Mouse (Mus musculus) adrenal gland, postnatal 10 days (tissue): ENCODE measurements around the gene Naa38. TPM values are rescaled to one million over a fixed set of nuclear protein-coding genes. Genes with fewer than 3 reads are reported as not detected.

Experiments
- DNase-seq: peaks from one replicate; pipeline ENCODE4 v3.0.0; 2021; ENCODE audit warnings: mixed read lengths
- long read RNA-seq, 2 experiments: library from polyadenylated mRNA; stranded (forward); transcript quantifications; one replicate each; pipeline ENCODE4 v2.0.0; 2021
- total RNA-seq, 2 experiments: library from RNA; stranded (reverse); gene quantifications; 2 replicates each; pipeline ENCODE4 v1.2.3; 2021

Naa38 gene
- 100 to 1,000 TPM; 124 to 138 TPM for total RNA-seq
- long read RNA-seq, experiment 1, transcript Naa38-202 (2 exons, 404 nt): minor isoform, 19 of 73 reads
- long read RNA-seq, experiment 1, transcript Naa38-204 (3 exons, 671 nt): major isoform, 54 of 73 reads
- long read RNA-seq, experiment 1, partial matches to known transcripts: 0 of 73 reads
- long read RNA-seq, experiment 1, other reads (novel, unspliced or antisense): 0 of 73 reads
- long read RNA-seq, experiment 2, transcript Naa38-202 (2 exons, 404 nt): minor isoform, 28 of 92 reads
- long read RNA-seq, experiment 2, transcript Naa38-204 (3 exons, 671 nt): major isoform, 60 of 92 reads
- long read RNA-seq, experiment 2, partial matches to known transcripts: 1 of 92 reads
- long read RNA-seq, experiment 2, other reads (novel, unspliced or antisense): 3 of 92 reads

- DNase-seq: peak; percentile 92
Measured at GRCm38 (mm10) chr11:69395235-69395633, at the start of gene Naa38, which contains the start of gene Cyb5d1. Gene Naa38 (plus strand): TSS chr11:69395487. Gene Cyb5d1 (minus strand): TSS chr11:69395631.

DNA sequence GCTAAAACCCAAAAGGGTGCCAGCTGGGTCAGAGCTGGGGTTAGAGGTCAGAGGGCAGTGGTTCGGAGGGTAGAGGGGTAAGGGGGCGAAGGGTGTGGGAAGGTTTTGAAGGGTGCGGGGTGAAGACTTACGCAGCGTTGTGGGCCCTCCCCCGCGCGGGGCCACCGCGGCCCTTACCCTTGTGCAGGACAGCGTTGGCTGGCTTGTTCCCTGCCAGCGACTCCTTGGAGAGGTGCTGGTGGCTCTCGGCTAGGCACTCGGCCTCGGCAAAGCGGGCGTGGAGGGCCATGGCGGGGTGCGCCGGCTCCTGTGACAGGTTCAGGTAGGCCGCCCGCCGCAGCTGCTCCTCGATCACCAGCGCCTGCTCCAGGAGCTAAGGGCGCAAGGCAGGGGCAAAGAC, 48.8 kb upstream of the Naa38 start:
- no peak for DNase-seq

DNA sequence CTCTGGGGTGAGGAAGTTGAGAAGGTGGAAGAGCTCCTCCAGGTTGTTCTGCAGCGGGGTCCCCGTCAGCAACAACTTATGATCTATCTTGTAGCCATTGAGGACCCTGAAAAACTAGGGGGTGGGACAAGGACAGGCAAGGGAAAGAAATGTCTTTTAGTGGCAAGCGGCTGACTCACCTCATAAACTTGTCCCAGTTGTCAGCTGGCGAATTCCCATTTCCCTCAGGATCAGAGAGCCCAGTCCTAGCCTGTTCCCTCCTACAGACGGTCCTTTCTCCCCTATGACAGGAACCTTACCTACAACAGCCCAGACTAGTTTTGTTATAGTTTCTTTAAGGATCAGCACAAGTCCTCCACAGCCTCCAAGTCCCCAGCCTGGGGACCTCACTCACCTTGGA, 38.7 kb upstream of the Naa38 start:
- no peak for DNase-seq

- no peak for DNase-seq
Measured at GRCm38 (mm10) chr11:69357690-69358089, 37.6 kb upstream of the Naa38 start.

DNA sequence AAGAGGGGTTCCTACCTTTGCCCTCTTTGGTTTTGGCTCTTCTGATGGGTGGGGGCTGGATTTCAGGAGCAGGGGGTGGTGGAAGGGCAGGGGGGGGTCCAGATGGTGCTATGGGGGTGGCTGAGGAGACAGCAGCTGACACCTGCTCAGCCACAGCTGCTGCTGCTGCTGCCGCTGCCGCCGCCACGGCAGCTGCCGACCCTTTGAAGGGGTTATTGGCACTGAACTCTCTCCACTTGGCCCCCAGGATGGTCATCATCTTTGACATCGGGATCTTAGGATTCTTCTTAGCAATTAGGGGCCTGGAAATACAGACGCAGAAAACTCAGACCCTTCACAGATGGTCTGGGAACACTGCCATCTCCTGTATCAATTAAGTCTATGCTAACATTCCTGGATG, 33.3 kb upstream of the Naa38 start:
- DNase-seq: no peak

- no peak for DNase-seq
Measured at GRCm38 (mm10) chr11:69362479-69362878, 32.8 kb upstream of the Naa38 start.

- DNase-seq: no peak
Measured at GRCm38 (mm10) chr11:69364376-69364775, 30.9 kb upstream of the Naa38 start.

GRCm38 (mm10) chr11:69364910-69365309, 30.4 kb upstream of the Naa38 start:
- peak; percentile 98 for DNase-seq

DNA sequence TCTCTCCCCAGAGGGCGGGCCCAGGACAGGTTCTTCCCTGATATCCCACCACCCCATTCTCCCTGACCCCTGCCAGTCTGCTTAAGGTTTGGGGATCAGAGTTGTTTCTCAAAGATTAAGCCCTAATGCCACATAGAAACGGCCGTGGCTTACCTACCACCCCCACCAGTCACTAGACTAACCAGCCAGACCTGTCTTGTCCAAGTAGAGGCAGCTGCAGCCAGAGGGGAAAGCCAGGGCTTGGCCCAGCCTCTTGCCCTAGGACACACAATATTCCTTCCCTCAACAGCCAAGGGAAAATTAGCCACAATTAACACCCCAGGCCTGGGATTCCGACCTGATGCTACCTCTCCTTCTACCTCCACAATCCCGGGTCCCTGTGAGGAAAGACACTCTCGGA, 29.6 kb upstream of the Naa38 start:
- DNase-seq: no peak

- DNase-seq: peak; percentile 97
Measured at GRCm38 (mm10) chr11:69366157-69366854, 29.0 kb upstream of the Naa38 start.

DNA sequence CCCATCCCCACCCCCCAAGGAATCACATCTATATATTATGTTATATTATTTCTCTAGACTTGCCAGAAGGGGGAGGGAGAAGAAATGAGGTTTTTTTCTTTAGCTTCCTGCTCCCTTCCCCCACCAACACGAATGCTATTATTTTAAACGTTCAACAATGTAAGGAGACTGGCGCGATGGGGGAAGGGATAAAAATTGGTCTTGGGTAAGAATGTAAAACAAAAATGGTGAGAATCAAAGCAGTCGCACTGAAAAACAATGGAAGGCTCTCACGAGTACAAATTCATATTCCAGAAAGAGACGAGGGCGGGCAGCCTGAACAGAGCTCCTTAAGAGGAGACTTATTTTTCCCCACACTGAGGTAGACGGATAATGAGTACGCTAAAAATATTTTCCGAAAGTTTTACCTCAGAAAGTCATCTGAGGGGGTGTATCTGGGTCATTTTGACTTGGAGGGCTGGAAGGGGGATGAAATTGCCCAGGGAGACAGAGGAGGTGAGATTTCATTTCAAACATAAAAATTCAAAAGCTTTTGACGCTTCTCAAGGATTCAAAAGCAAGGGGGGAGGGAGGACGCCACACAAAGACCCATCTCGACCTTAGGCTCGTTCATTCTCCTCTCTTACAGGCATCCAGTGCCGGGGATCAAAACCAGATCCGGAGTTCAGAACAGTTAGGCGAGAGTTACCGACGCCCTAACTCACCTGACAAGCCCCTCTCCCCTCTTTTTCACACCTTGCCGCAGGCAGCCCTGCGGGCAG, 28.3 kb upstream of the Naa38 start:
- peak; percentile 43 for DNase-seq

DNA sequence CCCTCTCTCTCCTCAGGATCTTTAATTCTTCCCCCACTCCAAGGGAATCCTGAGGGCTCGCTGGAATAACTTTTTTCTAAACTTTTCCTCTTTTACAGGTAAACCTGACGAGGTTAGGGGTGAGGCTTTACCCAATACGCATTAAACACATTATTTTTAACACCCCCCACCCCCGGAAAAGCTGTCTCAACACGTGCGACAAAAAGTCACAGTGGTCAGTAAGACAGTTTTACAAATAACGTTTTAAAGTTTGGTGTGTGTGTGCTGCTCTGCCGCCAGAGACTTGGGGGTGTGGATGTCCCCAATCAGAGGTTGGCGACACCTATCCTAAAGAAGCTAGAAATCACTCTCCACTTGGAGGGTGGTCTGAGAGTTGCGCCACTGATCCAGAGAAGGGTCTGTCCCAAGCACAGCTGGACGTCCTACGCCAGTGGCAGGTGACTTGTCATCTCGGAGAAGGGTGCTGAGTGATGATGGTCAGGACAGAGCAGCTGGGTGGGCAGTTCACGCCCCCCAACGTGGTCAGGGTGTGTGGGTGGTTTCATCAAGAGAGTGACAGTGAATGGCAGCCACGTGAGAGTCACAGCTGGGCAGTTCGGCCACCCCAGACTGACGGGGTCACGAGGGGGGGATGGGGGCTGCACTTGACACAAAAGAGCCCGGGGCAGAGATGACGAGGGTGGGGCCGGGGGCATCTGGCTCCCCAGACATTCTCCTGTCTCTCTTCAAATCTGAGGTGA, 27.5 kb upstream of the Naa38 start:
- peak; percentile 55 for DNase-seq

DNA sequence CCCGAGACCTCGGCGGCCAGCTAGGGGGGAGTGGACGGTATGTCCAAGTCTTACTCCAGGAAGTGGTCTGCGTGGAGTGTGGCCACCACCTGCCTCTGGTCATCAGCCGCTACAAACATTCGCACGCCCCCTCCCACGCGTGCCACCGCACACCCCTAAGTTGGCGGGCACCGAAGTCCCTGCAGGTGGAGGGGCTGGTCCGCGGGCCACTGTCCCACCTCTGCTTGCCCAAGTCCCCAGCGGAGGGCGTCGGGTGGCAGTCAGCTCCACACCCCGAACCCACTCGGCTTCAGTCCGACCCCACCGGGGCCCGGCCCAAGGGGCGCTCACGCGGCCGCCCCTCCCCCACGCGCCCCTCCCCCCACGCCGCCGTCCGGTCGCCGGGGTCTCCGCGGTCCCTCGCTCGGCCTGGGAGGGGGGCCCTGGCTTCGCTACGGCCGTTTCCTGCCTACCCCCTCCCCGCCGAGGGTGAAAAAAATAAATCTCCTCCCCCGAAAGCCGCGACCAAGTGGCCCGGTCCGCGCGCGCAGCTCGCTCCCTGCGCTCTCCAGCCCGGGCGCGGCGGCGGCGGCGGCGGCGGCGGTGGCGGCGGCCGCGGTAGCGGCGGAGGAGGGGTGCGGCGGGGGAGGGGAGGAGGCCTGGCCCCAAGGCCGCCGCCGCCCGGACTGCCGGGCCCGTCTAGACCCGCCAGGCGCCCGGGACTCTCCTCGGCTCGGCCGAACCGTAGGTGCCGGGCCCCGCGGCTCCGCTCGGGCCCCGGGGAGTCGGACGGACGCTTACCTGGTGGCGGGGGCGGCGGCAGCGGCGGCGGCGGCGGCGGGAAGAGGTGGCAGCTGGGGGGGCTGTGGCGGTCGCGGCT, 26.7 kb upstream of the Naa38 start:
- DNase-seq: peak; percentile 72

DNA sequence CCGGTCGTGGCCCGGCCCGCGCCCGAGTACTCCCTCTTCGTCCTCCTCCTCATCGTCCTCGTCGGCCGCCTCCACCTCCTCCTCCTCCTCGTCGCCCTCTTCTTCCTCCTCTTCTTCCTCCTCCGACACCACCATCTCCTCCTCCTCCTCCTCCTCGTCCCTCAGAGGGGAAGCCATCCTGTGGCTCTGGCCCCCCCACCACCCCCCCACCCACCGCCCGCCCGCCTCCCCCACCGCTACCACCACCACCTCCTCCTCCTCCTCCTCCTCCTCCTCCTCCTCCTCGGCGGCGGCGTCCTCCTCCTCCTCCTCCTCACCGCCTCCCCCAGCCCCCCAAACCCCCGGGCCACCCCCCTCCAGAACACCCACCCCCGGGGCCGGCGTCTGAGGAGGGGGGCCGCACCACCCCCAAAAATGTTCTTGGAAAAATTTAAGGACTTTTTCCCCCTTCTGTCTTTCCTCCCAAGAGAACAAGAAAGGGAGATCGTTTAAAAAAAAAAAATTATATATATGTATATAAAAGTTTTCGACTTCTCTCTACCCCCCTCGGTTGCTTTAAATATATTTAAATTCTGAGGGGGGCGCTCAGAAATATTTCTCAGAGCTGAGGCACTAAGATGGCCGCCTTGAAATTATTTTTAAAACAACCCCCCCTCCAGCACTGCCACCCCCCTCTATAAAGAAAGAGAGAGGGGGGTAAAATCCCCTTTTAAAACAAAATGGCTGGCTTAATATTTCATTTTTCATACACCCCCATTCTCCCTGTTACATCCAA, 25.9 kb upstream of the Naa38 start, which contains the start of gene Chd3:
Gene Chd3, minus strand, starts transcription at position 192 of the 775 bp plus-strand sequence.
- DNase-seq: no peak

DNA sequence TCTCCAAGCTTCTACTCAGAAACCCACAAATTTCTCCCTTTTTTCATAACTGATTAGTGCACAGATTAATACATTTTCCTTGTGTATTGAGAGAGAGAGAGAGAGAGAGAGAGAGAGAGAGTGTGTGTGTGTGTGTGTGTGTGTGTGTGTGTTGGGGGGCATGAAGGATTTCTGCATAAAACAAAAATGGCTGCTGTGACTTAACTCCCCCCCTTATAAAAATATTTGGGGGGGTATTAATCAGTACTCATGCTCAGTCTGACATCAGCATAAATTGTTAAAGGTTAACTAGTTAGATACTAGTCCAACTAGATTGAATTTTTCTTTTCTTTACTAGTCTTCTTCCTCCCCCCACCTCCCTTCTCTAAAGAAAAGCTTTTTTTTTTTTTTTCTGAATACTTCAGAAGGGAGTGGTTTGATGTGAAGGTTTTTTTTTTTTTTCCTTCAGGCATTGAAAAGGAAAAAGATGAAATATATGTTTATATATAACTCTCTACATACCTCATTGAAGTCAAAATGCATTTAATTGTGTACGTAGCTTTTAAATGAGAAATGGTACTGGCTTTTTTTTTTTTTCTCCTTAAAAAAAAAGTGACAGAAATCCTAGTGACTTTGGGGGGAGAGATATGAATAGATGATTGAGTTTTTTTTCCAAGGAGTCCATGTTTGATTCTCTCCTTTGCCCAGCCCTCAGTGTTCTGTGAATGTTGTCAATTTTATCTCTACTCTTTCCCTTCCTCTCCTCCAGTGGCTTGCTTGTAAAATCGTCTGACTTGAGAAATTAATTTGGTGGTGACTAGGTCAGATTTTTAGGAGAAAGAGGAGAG, 25.1 kb upstream of the Naa38 start:
- DNase-seq: no peak

GRCm38 (mm10) chr11:69370817-69371215, 24.5 kb upstream of the Naa38 start:
- DNase-seq: no peak

DNA sequence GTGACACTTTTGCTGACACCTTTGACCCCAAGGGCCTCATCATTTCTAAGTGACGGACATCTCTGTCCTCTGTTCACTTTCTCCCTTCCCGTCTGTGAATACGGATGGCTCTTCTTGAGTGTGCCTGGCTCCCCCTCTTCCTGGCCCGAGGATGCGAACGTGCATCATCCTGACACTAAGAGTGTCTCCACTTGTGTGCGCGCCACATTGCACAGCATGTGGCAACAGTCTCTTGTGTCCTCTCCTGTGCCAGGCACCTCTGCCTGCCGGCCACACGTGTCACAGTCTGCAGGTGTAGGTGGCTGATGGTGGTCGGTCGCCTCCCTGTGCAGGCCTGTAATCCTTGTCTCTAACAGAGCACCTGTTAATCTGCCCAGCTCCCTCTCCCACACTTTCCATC, 23.7 kb upstream of the Naa38 start:
- no peak for DNase-seq

- no peak for DNase-seq
Measured at GRCm38 (mm10) chr11:69372056-69372779, 23.1 kb upstream of the Naa38 start.

DNA sequence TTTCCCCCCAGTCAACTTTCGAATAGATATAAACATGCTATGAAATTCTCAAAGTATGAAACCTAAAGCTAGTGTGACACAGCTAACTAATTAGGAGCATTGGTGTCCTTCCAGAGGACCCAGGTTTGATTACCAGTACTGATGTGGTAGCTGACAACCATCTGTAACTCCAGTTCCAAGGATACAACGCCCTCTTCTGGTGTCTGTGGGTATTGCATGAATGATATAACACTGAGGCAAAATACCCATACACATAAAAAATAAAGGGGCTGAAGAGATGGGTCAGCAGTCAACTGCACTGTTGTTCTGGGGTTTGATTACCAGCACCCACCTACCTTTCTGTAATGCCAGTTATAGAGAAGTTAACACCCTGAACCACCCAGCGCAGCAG, 22.5 kb upstream of the Naa38 start:
- DNase-seq: no peak
